Mouse (Mus musculus) cerebellum, postnatal 4 days (tissue): Measurements from ENCODE around the gene Rabgap1l.

Experiments
- DNase-seq, 2 experiments: peaks; one replicate each; pipeline ENCODE4 v3.0.0; 2022; ENCODE audit warnings: low spot score in 2 of 2, mixed read lengths in 1 of 2

Gene Rabgap1l

GRCm38 (mm10) chr1:160377337-160378336 is 415.4 kb downstream of the Rabgap1l start:
- peak in 1 of 2 experiments; percentile 20 for DNase-seq

GRCm38 (mm10) chr1:160374490-160374889 is 418.5 kb downstream of the Rabgap1l start:
- no peak for DNase-seq

GRCm38 (mm10) chr1:160373306-160373705 is 419.7 kb downstream of the Rabgap1l start:
- no peak for DNase-seq

DNA sequence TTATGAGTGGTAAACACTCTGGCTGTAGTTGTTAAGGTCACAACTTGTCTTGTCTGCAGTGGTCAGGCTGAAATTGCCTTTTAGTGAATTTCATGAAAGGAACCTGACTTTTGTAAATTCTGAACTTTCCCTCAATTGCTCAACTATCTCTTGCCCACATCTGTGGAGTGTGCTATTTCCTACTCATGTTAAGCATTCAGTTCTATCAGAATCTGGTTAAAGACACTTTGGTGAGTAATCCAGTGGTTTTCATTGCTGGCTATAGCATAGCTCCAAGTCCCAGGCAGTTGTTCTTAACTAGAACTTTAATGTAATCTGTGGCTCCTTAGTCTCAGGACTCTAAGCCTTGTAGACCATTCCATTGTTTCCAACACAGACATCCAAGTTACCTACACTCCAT is 421.3 kb downstream of the Rabgap1l start:
- no peak for DNase-seq

GRCm38 (mm10) chr1:160370552-160370951 is 422.5 kb downstream of the Rabgap1l start:
- peak in 1 of 2 experiments; percentile 16 for DNase-seq

DNA sequence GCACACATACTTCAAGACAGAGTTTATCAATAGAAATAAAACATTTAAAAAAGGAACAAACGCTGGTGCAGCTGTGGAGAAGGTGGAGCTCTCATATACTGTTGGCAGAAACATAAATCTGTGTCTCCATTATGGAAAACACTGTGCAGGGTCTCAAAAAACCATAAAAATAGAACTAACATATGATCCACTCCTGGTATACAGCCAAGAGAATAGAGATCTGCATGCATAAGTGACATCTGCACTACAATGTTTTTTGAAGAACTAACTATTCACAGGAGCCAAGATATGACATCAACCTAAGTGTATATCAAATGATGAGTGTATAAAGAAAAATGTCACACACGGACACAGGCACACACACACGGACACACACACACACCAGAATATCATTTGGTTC is 426.4 kb downstream of the Rabgap1l start:
- no peak for DNase-seq

DNA sequence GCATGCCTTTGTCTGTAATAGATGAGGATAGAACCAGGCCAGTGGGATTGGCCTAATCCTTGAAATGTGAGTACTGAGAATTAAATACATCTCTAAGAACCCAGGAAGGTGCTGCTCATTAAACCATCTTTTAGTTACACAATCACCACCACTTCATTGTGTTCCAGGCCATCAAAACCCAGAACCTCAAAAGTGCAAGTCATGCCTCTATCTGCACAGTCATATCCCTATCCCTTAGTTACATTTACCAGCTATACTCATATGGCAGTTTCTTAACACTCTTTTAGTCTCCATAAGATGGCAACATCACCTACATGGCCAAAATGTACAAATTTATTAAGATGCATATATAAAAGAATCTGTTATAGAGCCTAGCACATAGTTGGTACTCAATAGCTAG is 435.7 kb downstream of the Rabgap1l start:
- DNase-seq: no peak

DNA sequence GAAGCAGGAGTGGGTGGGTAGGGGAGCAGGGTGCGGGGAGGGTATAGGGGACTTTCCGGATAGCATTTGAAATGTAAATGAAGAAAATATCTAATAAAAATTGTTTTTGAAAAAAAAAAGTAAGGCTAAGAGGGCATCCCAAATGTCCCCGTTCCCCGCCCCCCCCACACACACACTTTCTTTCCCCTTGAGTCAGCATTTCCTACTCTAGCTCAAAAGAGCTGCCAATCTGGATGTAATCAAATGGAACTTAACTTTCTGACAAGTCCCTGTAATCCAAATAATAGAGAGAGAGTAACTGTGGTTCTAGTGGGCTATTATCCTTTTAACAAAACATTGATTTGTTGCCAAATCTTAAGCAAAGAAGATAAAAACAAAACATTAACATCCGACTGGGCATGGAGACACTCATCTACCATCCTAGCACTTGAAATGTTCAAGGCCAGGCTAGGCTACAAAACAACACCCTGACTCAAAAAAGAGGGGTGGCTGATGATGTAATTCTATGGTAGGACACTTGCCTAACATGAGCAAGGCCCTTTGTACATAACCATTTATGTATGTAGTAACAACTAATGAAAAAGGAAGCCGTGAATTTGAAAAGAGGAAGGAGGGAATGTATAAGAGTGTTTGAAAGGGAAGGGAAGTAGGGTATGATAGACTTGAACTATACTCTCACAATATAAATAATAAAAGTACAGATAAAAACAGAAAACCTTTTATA is 439.1 kb downstream of the Rabgap1l start:
- no peak for DNase-seq

- peak in 1 of 2 experiments; percentile 5 for DNase-seq
Measured at GRCm38 (mm10) chr1:160352309-160352708, 440.7 kb downstream of the Rabgap1l start.

GRCm38 (mm10) chr1:160351880-160352234 is 441.2 kb downstream of the Rabgap1l start:
- DNase-seq: peak; percentile 49 to 70

GRCm38 (mm10) chr1:160351146-160351879 is 441.7 kb downstream of the Rabgap1l start:
- peak in 1 of 2 experiments; percentile 7 for DNase-seq

DNA sequence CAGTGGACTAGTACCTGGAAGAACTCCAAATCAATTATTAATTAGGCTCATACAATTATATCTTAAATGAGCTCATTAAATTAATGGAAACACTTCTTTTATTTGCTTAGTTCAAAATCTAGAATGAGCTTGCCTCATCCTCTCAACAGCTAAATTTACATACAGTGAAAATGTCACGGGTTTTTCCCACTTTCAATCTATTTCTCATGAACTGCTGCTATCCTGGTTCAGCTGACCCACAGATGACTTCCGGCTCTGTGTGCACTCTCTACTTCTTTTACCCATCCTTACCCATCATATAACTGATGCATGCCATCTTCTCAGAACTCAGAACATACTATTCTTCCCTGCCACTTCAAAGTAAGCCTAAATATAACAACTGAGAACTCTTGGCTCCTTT is 452.4 kb downstream of the Rabgap1l start:
- DNase-seq: no peak

DNA sequence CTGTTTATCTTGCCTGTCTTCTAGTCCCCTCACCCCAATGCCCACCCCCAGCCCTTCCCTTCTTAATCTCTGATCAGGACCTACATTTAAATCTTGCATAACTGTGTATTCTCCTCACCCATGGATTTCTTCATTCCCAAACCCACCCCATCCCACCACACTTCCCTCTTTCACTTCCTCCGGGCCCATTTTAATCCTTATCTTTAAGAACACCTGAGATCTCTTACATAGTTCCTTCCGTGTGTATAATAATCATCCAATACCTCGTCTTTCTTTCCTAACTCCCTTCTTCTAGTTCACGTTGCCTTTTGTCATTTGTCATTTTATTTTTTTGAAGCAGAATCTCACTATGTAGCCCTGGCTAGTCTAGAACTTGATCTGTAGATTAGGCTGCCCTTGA is 453.6 kb downstream of the Rabgap1l start:
- no peak for DNase-seq

GRCm38 (mm10) chr1:160334791-160335190 is 458.2 kb downstream of the Rabgap1l start:
- no peak for DNase-seq

DNA sequence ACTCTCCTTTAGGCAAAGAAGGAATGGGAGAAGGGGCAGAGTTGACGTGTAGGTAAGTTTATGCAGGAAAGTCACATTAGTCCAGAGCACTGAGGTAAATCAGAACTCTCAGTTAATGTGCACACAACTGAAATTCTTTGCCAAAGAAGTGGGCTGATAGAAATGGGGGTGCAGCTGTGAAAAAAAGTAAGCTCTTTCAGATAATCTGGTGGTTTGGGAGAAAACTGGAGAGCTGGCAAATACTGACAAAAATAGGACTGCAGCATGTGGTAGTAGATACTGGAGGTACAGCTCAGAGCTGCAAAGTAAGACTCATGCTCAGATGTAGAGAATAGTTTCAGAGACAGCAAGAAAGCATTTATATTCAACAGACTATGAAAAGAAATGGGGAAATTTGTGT is 462.2 kb downstream of the Rabgap1l start:
- DNase-seq: no peak

- no peak for DNase-seq
Measured at GRCm38 (mm10) chr1:160330222-160330621, 462.8 kb downstream of the Rabgap1l start.

GRCm38 (mm10) chr1:160329788-160330187 is 463.2 kb downstream of the Rabgap1l start:
- no peak for DNase-seq

DNA sequence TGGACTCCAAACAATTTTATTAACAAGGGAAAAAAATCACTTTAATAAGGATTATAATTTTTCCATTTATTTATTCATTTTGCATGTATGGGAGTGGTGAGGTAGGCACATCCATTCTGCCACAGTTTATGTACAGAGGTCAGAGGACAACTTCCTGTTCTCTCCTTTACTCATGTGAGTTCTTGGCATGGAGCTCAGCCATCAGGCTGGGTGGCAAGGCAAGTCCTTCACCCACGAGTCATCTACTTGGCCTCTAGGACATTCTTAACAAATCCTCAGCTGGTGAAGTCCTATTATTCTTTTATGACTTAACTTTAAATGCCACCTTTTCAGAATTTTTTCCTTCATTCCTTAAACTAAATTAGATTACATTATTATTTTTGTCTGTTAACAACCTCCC is 465.5 kb downstream of the Rabgap1l start:
- DNase-seq: no peak

DNA sequence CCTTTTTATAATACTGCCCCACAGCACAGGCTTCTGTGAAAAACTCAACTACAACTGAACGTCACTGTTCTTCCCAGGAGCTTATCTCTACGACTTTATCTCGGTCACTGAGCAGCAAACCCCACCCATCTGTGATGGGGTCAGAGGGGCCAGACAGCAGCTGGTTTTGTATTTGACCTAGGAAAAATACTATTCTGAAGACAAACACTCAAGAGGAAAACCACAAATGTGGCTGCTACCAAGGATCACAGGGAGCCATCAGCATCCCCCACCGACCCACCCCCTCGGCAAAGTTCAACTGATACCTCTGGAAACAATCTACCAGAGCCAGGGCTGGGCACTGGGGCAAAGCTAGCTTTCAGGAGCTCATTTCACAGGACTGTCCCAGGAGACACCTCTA is 467.5 kb downstream of the Rabgap1l start:
- DNase-seq: no peak

- DNase-seq: no peak
Measured at GRCm38 (mm10) chr1:160320690-160321089, 472.3 kb downstream of the Rabgap1l start.

DNA sequence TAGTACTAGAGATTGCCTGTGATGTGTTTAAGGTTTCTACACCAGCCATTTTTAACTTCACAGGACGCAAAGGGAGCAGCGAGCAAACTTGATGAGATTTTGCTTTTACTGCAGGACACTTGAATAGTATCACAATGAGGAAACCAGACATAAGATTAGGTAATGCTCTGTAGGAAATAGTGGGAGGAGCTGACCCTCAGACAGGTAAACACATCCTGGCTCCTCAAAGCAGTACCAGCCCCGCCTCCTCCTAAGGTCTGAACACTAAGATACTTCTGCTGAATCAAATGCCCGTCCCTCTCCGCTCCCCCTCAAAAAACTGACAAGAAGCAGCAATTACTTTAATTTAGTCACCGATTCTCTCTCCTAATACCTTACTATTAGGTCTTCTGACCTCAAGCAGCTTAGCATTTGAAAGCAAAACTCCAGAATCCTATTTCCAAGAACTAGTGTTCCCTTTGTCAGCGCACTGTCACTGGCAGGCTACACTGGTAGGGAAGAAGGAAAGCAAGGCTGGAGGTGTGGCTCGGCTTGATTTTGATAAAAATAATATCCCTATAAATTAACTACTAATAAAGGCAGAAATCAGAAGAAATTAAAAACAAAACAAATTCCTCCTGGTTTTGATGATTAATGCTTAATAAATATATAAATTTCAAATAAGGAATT is 474.8 kb downstream of the Rabgap1l start:
- DNase-seq: no peak
